Mouse (Mus musculus) ES-Bruce4 (cell line): ENCODE measurements around the gene Fam110a. TPM values are rescaled to one million over a fixed set of nuclear protein-coding genes. Genes with fewer than 3 reads are reported as not detected.

ENCODE experiments used
- H3K27ac ChIP-seq: 2 replicates; pipeline ENCODE4 v1.5.1; 2012; ENCODE audit warnings: low read length, inconsistent platforms; ENCODE audit not compliant: insufficient read depth
- H3K27me3 ChIP-seq: 2 replicates; pipeline ENCODE4 v1.6.1; 2012; ENCODE audit warnings: mild to moderate bottlenecking, low read length, inconsistent platforms; ENCODE audit not compliant: control insufficient read depth, poor library complexity, insufficient read depth, severe bottlenecking
- H3K36me3 ChIP-seq: 2 replicates; pipeline ENCODE4 v1.6.1; 2012; ENCODE audit warnings: inconsistent platforms, mild to moderate bottlenecking, low read length, moderate library complexity; ENCODE audit not compliant: control insufficient read depth, poor library complexity, insufficient read depth, severe bottlenecking
- H3K4me1 ChIP-seq: one replicate; pipeline ENCODE4 v1.8.1; 2011; ENCODE audit warnings: low read length; ENCODE audit not compliant: control insufficient read depth, insufficient read depth
- H3K4me3 ChIP-seq: 2 replicates; pipeline ENCODE4 v1.5.1; 2011; ENCODE audit warnings: low read depth, mild to moderate bottlenecking, low read length
- H3K9ac ChIP-seq: 2 replicates; pipeline ENCODE4 v1.6.1; 2012; ENCODE audit warnings: low read depth, mild to moderate bottlenecking, inconsistent platforms; ENCODE audit not compliant: poor library complexity, severe bottlenecking
- H3K9me3 ChIP-seq: replicated peaks from 2 replicates; pipeline ENCODE4 v1.6.1; 2012; ENCODE audit warnings: mild to moderate bottlenecking, low read length, inconsistent platforms; ENCODE audit not compliant: control insufficient read depth, poor library complexity, insufficient read depth, severe bottlenecking
- CTCF ChIP-seq: IDR thresholded peaks from one replicate; pipeline ENCODE4 v1.8.1; 2011; ENCODE audit warnings: low read depth, low read length
- EP300 ChIP-seq: IDR thresholded peaks from 2 replicates; pipeline ENCODE4 v1.6.1; 2011; ENCODE audit warnings: low read depth, low read length; ENCODE audit not compliant: insufficient read depth
- POLR2A ChIP-seq: IDR thresholded peaks from one replicate; pipeline ENCODE4 v1.8.1; 2011; ENCODE audit warnings: low read length; ENCODE audit not compliant: insufficient read depth
- polyA plus RNA-seq: library from polyadenylated mRNA; stranded (reverse); fragments of >200 nt; gene quantifications from 2 replicates; pipeline ENCODE4 v1.2.4, GENCODE M21; 2011; ENCODE audit warnings: low read depth; ENCODE audit not compliant: missing spikeins, insufficient read depth, insufficient read length

Gene Fam110a
- polyA plus RNA-seq, 1 experiment, result 13.6 TPM

- Histone ChIP-seq H3K36me3 (no peaks in the 10 kb centered on the region), H3K4me3 (no peak overlapping the region), H3K27me3 (no peaks in the 10 kb centered on the region), H3K9me3 (no peaks in the 10 kb centered on the region), H3K27ac (no peak overlapping the region), H3K9ac (no peak overlapping the region), H3K4me1 (no peaks in the 10 kb centered on the region)
- TF ChIP-seq POLR2A (no peak), CTCF (no peak), EP300 (no peak)
Measured at GRCm38 (mm10) chr2:151953665-151954064, 26.4 kb downstream of the Fam110a start.

GRCm38 (mm10) chr2:151949082-151949774, 30.8 kb downstream of the Fam110a start:
- Histone ChIP-seq H3K4me1 (no peaks in the 10 kb centered on the region), H3K27me3 (no peaks in the 10 kb centered on the region), H3K27ac (no peak overlapping the region), H3K9ac (no peak overlapping the region), H3K9me3 (no peaks in the 10 kb centered on the region), H3K4me3 (no peak overlapping the region), H3K36me3 (no peaks in the 10 kb centered on the region)
- TF ChIP-seq EP300 (no peak), CTCF (no peak), POLR2A (no peak)

- Histone ChIP-seq H3K4me3 (no peak overlapping the region), H3K4me1 (no peaks in the 10 kb centered on the region), H3K27me3 (no peaks in the 10 kb centered on the region), H3K27ac (no peak overlapping the region), H3K9me3 (no peaks in the 10 kb centered on the region), H3K36me3 (no peaks in the 10 kb centered on the region), H3K9ac (no peak overlapping the region)
- TF ChIP-seq CTCF, result no peak
Measured at GRCm38 (mm10) chr2:151948311-151948710, 31.7 kb downstream of the Fam110a start.

- no peaks in the 10 kb centered on the region for H3K36me3 ChIP-seq
- no peak overlapping the region for H3K9ac ChIP-seq
- TF ChIP-seq POLR2A (no peak), EP300 (no peak), CTCF (no peak)
Measured at GRCm38 (mm10) chr2:151947617-151948016, 32.4 kb downstream of the Fam110a start.

GRCm38 (mm10) chr2:151944106-151944505, 35.9 kb downstream of the Fam110a start:
- H3K36me3 ChIP-seq, result no peaks in the 10 kb centered on the region
- no peaks in the 10 kb centered on the region for H3K27me3 ChIP-seq
- no peak overlapping the region for H3K27ac ChIP-seq
- TF ChIP-seq EP300 (no peak), POLR2A (no peak), CTCF (no peak)
- no peaks in the 10 kb centered on the region for H3K4me1 ChIP-seq
- no peak overlapping the region for H3K4me3 ChIP-seq
- no peak overlapping the region for H3K9ac ChIP-seq
- no peaks in the 10 kb centered on the region for H3K9me3 ChIP-seq

More at GRCm38 (mm10) chr2:151947617-151948016, 32.4 kb downstream of the Fam110a start:
- H3K4me3 ChIP-seq, result no peak overlapping the region
- no peak overlapping the region for H3K27ac ChIP-seq
- no peaks in the 10 kb centered on the region for H3K9me3 ChIP-seq
- H3K4me1 ChIP-seq, result no peaks in the 10 kb centered on the region
- no peaks in the 10 kb centered on the region for H3K27me3 ChIP-seq

GRCm38 (mm10) chr2:151941269-151941668, 38.8 kb downstream of the Fam110a start:
- no peaks in the 10 kb centered on the region for H3K4me1 ChIP-seq
- H3K9me3 ChIP-seq, result no peaks in the 10 kb centered on the region
- TF ChIP-seq EP300, result no peak
- TF ChIP-seq CTCF, result peak; percentile 55
- H3K4me3 ChIP-seq, result no peak overlapping the region
- H3K36me3 ChIP-seq, result no peaks in the 10 kb centered on the region
- H3K9ac ChIP-seq, result no peak overlapping the region
- no peaks in the 10 kb centered on the region for H3K27me3 ChIP-seq
- H3K27ac ChIP-seq, result no peak overlapping the region
